Mouse (Mus musculus) intestine, embryonic 14.5 days (tissue): ENCODE measurements around the gene Rpn2. TPM values are rescaled to one million over a fixed set of nuclear protein-coding genes. Genes with fewer than 3 reads are reported as not detected.
A peak's percentile ranks its signal among the peaks of the same experiment; 100 is the strongest.

Experiments
- ATAC-seq: fragments of 200-750 bp; cut with Nextera tagmentation; replicated peaks from 2 replicates; pipeline ENCODE4 v1.8.0; 2017; ENCODE audit warnings: low read depth, moderate number of reproducible peaks, moderate TSS enrichment, moderate library complexity; ENCODE audit not compliant: low FRiP score, low TSS enrichment
- DNase-seq: peaks from one replicate; pipeline ENCODE4 v3.0.0-alpha.2; 2018; ENCODE audit warnings: low spot score
- H3K27ac ChIP-seq: fragments of 300-500 bp; sonication (generic); 2 replicates; pipeline ENCODE4 v1.5.1; 2014; ENCODE audit warnings: low read depth, mild to moderate bottlenecking, control low read depth
- H3K27me3 ChIP-seq: fragments of 300-500 bp; sonication (generic); replicated peaks from 2 replicates; pipeline ENCODE4 v1.6.1; 2014; ENCODE audit warnings: low read length, control low read depth; ENCODE audit not compliant: control insufficient read depth, insufficient read depth
- H3K36me3 ChIP-seq: fragments of 300-500 bp; sonication (generic); 2 replicates; pipeline ENCODE4 v1.6.1; 2014; ENCODE audit warnings: low read length, control low read depth; ENCODE audit not compliant: control insufficient read depth, insufficient read depth
- H3K4me1 ChIP-seq: fragments of 300-500 bp; sonication (generic); replicated peaks from 2 replicates; pipeline ENCODE4 v1.6.1; 2014; ENCODE audit warnings: low read length, control low read depth, mixed read lengths; ENCODE audit not compliant: control insufficient read depth, insufficient read depth
- H3K4me2 ChIP-seq: fragments of 300-500 bp; sonication (generic); 2 replicates; pipeline ENCODE4 v1.6.1; 2014; ENCODE audit warnings: low read length
- H3K4me3 ChIP-seq: fragments of 300-500 bp; sonication (generic); 2 replicates; pipeline ENCODE4 v1.5.1; 2014; ENCODE audit warnings: low read depth, low read length, control low read depth, mixed read lengths
- H3K9ac ChIP-seq: fragments of 300-500 bp; sonication (generic); 2 replicates; pipeline ENCODE4 v1.6.1; 2014; ENCODE audit warnings: mild to moderate bottlenecking, low read length
- H3K9me3 ChIP-seq: fragments of 300-500 bp; sonication (generic); 2 replicates; pipeline ENCODE4 v1.6.1; 2016; ENCODE audit warnings: low read length, control low read depth; ENCODE audit not compliant: control insufficient read depth
- WGBS: fragments of 180-500 bp; shearing (Covaris S2); extraction: QIAGEN DNeasy Blood & Tissue Kit; methylation state at CpG from one replicate; pipeline ENCODE4 v1.1.7; 2014; 5-methylcytosine and 5-hydroxymethylcytosine counted together
- polyA plus RNA-seq: library from polyadenylated mRNA; unstranded; fragments of >200 nt; fragmentation: Nextera tagmentation; extraction: Ambion mirVana; gene quantifications from 2 replicates; pipeline ENCODE4 v1.2.1, GENCODE M21; 2014

Gene Rpn2
- polyA plus RNA-seq, 1 experiment from 2014 or later = 338 TPM

GRCm38 (mm10) chr2:157263832-157264231 is 15.0 kb upstream of the Rpn2 start:
- Histone ChIP-seq H3K9me3 (no peaks in the 10 kb centered on the region), H3K36me3 (no peaks in the 10 kb centered on the region), H3K27ac (no peak overlapping the region), H3K27me3 (no peaks in the 10 kb centered on the region), H3K4me2 (no peak overlapping the region), H3K4me3 (no peak overlapping the region), H3K9ac (no peak overlapping the region), H3K4me1 (peaks cover 17% of the 10 kb centered on the region; the same call in 1 of the 2 replicates)
- DNase-seq (no peak), ATAC-seq (no peak)
- WGBS = 53% methylated on average over 6 of the region's 6 CpGs

DNA sequence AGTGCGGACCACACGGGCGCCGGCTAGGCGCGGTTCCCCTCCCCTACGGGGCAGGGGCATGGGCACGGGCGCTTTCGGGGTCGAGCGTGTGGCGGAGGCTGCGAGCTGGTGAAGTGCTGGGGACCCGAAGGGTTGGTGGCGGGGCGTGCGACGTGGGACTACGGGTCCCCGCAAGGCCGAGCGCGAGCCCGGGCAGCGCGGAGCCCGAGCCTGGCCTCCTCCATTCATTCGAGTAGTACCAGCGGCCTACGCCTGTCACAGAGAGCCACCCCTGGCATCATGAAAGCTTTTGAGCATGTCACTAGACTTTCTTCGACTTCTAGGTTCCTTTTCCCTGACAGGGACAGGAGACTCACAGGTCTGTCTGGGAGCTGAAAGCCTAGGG is 591 bp downstream of the Rpn2 start, which contains the start of gene Mroh8:
Mroh8 (minus strand) TSS at position 134 of the 385 bp plus-strand sequence.
- peak within 1 kb of the TSS; percentile 92 for H3K27ac ChIP-seq
- 0% methylated on average over 25 of the region's 32 CpGs for WGBS
- peak within 1 kb of the TSS; percentile 98 for H3K4me3 ChIP-seq
- peak within 1 kb of the TSS; percentile 85 for H3K9ac ChIP-seq
- no peaks in the 10 kb centered on the region for H3K27me3 ChIP-seq
- H3K9me3 ChIP-seq = no peaks in the 10 kb centered on the region
- ATAC-seq = peak; percentile 68
- H3K4me1 ChIP-seq = peaks cover 21% of the 10 kb centered on the region
- peaks cover 21% of the 10 kb centered on the region for H3K36me3 ChIP-seq
- H3K4me2 ChIP-seq = peak within 1 kb of the TSS; percentile 90
- no peak for DNase-seq

GRCm38 (mm10) chr2:157283321-157283720 is 4.5 kb downstream of the Rpn2 start:
- no peaks in the 10 kb centered on the region for H3K27me3 ChIP-seq
- DNase-seq = no peak
- H3K4me3 ChIP-seq = no peak overlapping the region
- no peak overlapping the region for H3K9ac ChIP-seq
- H3K4me1 ChIP-seq = peaks cover 16% of the 10 kb centered on the region
- no peak overlapping the region for H3K27ac ChIP-seq
- no peaks in the 10 kb centered on the region for H3K9me3 ChIP-seq
- peaks cover 48% of the 10 kb centered on the region for H3K36me3 ChIP-seq
- H3K4me2 ChIP-seq = no peak overlapping the region
- 84% methylated on average over 6 of the region's 6 CpGs for WGBS
- ATAC-seq = no peak

GRCm38 (mm10) chr2:157287542-157287941 is 8.7 kb downstream of the Rpn2 start:
- Histone ChIP-seq H3K9ac (no peak overlapping the region), H3K4me3 (no peak overlapping the region), H3K9me3 (no peaks in the 10 kb centered on the region), H3K36me3 (peaks cover 85% of the 10 kb centered on the region), H3K27ac (no peak overlapping the region), H3K4me2 (no peak overlapping the region), H3K4me1 (no peaks in the 10 kb centered on the region), H3K27me3 (no peaks in the 10 kb centered on the region)
- peak; percentile 58 for DNase-seq
- ATAC-seq = no peak
- WGBS = 23% methylated on average over 3 of the region's 3 CpGs

DNA sequence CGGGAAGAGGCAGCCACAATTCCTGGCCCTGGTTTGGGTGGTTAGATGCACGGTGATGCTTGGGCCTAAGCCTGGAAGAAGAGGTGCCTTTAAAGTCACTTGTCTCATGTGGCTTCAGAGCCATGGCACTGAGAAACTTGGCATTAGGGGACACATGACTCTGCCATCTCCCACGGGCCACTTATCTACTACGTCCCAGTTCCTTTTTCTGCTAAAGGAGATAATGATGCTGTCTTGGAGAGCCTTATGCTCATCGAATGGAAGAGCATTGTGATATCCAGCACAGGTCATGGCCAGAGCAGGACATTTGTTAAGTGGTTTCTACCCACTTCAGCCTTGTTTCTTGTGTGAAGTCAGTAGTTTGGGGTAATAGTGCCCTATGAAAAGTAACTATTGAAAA is 10.2 kb downstream of the Rpn2 start:
- no peak for DNase-seq
- WGBS = 94% methylated on average over 5 of the region's 5 CpGs
- no peak overlapping the region for H3K4me2 ChIP-seq
- no peaks in the 10 kb centered on the region for H3K4me1 ChIP-seq
- H3K27ac ChIP-seq = no peak overlapping the region
- no peaks in the 10 kb centered on the region for H3K27me3 ChIP-seq
- no peak overlapping the region for H3K9ac ChIP-seq
- ATAC-seq = no peak
- H3K4me3 ChIP-seq = no peak overlapping the region
- H3K36me3 ChIP-seq = peaks cover 86% of the 10 kb centered on the region
- no peaks in the 10 kb centered on the region for H3K9me3 ChIP-seq

DNA sequence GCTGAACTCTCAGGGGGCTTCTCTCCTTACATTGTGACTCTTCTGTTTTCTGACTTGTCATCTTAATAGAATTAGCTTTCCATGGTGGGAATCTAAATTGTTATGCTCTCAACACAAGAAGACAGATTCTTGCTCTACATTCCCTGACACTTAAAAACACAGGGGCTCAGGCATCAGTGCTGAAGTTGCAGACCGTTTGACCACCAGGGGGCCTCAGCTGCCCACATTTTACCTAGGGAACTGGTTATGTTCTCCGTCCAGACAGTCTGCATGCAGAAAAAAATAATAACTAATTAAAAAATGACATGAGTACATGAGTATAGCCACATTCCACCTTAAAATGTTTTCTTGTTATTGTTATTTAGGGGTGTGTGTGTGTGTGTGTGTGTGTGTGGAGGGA is 13.3 kb downstream of the Rpn2 start:
- no peak overlapping the region for H3K4me3 ChIP-seq
- H3K27ac ChIP-seq = no peak overlapping the region
- 19% methylated on average over 2 of the region's 2 CpGs for WGBS
- ATAC-seq = peak; percentile 55; the same call in 1 of the 2 replicates
- no peak overlapping the region for H3K4me2 ChIP-seq
- H3K36me3 ChIP-seq = peaks cover 90% of the 10 kb centered on the region
- no peaks in the 10 kb centered on the region for H3K27me3 ChIP-seq
- H3K9ac ChIP-seq = no peak overlapping the region
- H3K9me3 ChIP-seq = no peaks in the 10 kb centered on the region
- no peaks in the 10 kb centered on the region for H3K4me1 ChIP-seq
- peak; percentile 89 for DNase-seq

- no peaks in the 10 kb centered on the region for H3K9me3 ChIP-seq
- H3K27me3 ChIP-seq = no peaks in the 10 kb centered on the region
- DNase-seq (no peak), ATAC-seq (no peak)
- no peak overlapping the region for H3K27ac ChIP-seq
- H3K36me3 ChIP-seq = peaks cover 98% of the 10 kb centered on the region
- no peak overlapping the region for H3K9ac ChIP-seq
- H3K4me1 ChIP-seq = no peaks in the 10 kb centered on the region
- 74% methylated on average over 7 of the region's 7 CpGs for WGBS
- no peak overlapping the region for H3K4me2 ChIP-seq
- H3K4me3 ChIP-seq = no peak overlapping the region
These were observed 17.4 kb downstream of the Rpn2 start for GRCm38 (mm10) chr2:157296105-157296689.

- Histone ChIP-seq H3K36me3 (peaks cover 96% of the 10 kb centered on the region), H3K4me2 (no peak overlapping the region), H3K27ac (no peak overlapping the region), H3K4me3 (no peak overlapping the region), H3K9ac (no peak overlapping the region), H3K4me1 (peaks cover 1% of the 10 kb centered on the region; the same call in 1 of the 2 replicates), H3K9me3 (no peaks in the 10 kb centered on the region), H3K27me3 (no peaks in the 10 kb centered on the region)
- ATAC-seq (no peak), DNase-seq (no peak)
- 87% methylated on average over 6 of the region's 6 CpGs for WGBS
These were observed 21.2 kb downstream of the Rpn2 start for GRCm38 (mm10) chr2:157300051-157300450.

GRCm38 (mm10) chr2:157303096-157303495 is 24.3 kb downstream of the Rpn2 start:
- no peak for ATAC-seq
- H3K4me2 ChIP-seq = no peak overlapping the region
- H3K9me3 ChIP-seq = no peaks in the 10 kb centered on the region
- no peak for DNase-seq
- no peak overlapping the region for H3K27ac ChIP-seq
- H3K27me3 ChIP-seq = no peaks in the 10 kb centered on the region
- 81% methylated on average over 9 of the region's 9 CpGs for WGBS
- H3K9ac ChIP-seq = no peak overlapping the region
- H3K36me3 ChIP-seq = peaks cover 85% of the 10 kb centered on the region
- H3K4me3 ChIP-seq = no peak overlapping the region
- H3K4me1 ChIP-seq = peaks cover 20% of the 10 kb centered on the region
